Mouse (Mus musculus): ENCODE measurements around the gene Itgae.

Itgae gene

GRCm38 (mm10) chr11:73146026-73146974 lies 55.9 kb downstream of the Itgae start:
- DNase-seq (ENCODE audit: low read depth, low spot score), result peak; percentile 84

GRCm38 (mm10) chr11:73146975-73147365 lies 56.6 kb downstream of the Itgae start:
- peak; percentile 71 for DNase-seq (ENCODE audit: low read depth, low spot score)

- no peak for DNase-seq (ENCODE audit: low read depth, low spot score)
Measured at GRCm38 (mm10) chr11:73148209-73148608, 57.8 kb downstream of the Itgae start.

GRCm38 (mm10) chr11:73155071-73155470 lies 64.7 kb downstream of the Itgae start:
- DNase-seq (ENCODE audit: low read depth, low spot score), result no peak

- peak; percentile 36 for DNase-seq (ENCODE audit: low read depth, low spot score)
Measured at GRCm38 (mm10) chr11:73159957-73160810, 69.8 kb downstream of the Itgae start, which contains the start of gene P2rx5. P2rx5 (plus strand) TSS chr11:73160421.

- DNase-seq (ENCODE audit: low read depth, low spot score), result no peak
Measured at GRCm38 (mm10) chr11:73160811-73161200, 70.4 kb downstream of the Itgae start.

- no peak for DNase-seq (ENCODE audit: low read depth, low spot score)
Measured at GRCm38 (mm10) chr11:73161616-73162015, 71.2 kb downstream of the Itgae start.

- DNase-seq (ENCODE audit: low read depth, low spot score), result no peak
Measured at GRCm38 (mm10) chr11:73162284-73162683, 71.9 kb downstream of the Itgae start.

- DNase-seq (ENCODE audit: low read depth, low spot score), result no peak
Measured at GRCm38 (mm10) chr11:73168071-73168470, 77.7 kb downstream of the Itgae start.

GRCm38 (mm10) chr11:73168576-73168975 lies 78.2 kb downstream of the Itgae start:
- peak; percentile 27 for DNase-seq (ENCODE audit: low read depth, low spot score)

GRCm38 (mm10) chr11:73169231-73169630 lies 78.8 kb downstream of the Itgae start:
- DNase-seq (ENCODE audit: low read depth, low spot score), result peak; percentile 88

- DNase-seq (ENCODE audit: low read depth, low spot score), result no peak
Measured at GRCm38 (mm10) chr11:73172186-73172585, 81.8 kb downstream of the Itgae start.

GRCm38 (mm10) chr11:73175612-73176011 lies 85.2 kb downstream of the Itgae start:
- DNase-seq (ENCODE audit: low read depth, low spot score), result no peak

- no peak for DNase-seq (ENCODE audit: low read depth, low spot score)
Measured at GRCm38 (mm10) chr11:73176186-73176585, 85.8 kb downstream of the Itgae start.

- DNase-seq (ENCODE audit: low read depth, low spot score), result peak; percentile 100
Measured at GRCm38 (mm10) chr11:73176608-73177508, 86.5 kb downstream of the Itgae start, which contains the start of the genes Emc6 and Tax1bp3. Emc6 (minus strand) TSS chr11:73177037. Tax1bp3 (plus strand) TSS chr11:73177083.

- peak; percentile 35 for DNase-seq (ENCODE audit: low read depth, low spot score)
Measured at GRCm38 (mm10) chr11:73177509-73177875, 87.1 kb downstream of the Itgae start.

- no peak for DNase-seq (ENCODE audit: low read depth, low spot score)
Measured at GRCm38 (mm10) chr11:73177895-73178294, 87.5 kb downstream of the Itgae start.

- no peak for DNase-seq (ENCODE audit: low read depth, low spot score)
Measured at GRCm38 (mm10) chr11:73185872-73186615, 95.7 kb downstream of the Itgae start.

GRCm38 (mm10) chr11:73187231-73187630 lies 96.8 kb downstream of the Itgae start:
- DNase-seq (ENCODE audit: low read depth, low spot score), result no peak

GRCm38 (mm10) chr11:73193047-73193446 lies 102.7 kb downstream of the Itgae start:
- DNase-seq (ENCODE audit: low read depth, low spot score), result no peak
